Mouse (Mus musculus): ENCODE measurements around the gene Tns3. TPM values are rescaled to one million over a fixed set of nuclear protein-coding genes. Genes with fewer than 3 reads are reported as not detected.

The Tns3 gene
- polyA plus RNA-seq (2014; fragmentation: Illumina TruSeq; extraction: RNeasy Lipid Tissue Mini Kit (QIAGEN cat#74804); ENCODE audit: low read depth, low replicate concordance): 34.1 TPM

DNA sequence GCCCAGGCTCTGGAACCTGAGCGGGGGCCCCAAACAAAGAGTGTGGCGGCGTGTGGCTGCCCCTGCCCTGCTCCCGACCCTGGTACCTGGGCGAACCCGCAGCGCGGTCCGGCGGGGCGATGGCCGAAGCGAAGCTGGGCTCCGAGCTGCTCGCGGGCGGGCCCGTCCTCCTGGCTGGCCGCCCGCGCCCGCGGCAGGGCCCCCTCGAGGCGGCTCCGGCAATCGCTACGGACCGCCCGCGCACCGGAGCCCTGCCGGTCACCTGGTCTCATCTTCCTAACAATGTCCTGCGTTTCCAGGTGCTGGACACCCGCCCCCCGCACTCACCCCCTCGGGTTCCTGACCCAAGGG is at the start of gene Tns3:
Gene Tns3, minus strand, starts transcription at position 143 of the 351 bp plus-strand sequence.

